Mouse (Mus musculus): ENCODE measurements around the gene Fdx1. TPM values are rescaled to one million over a fixed set of nuclear protein-coding genes. Genes with fewer than 3 reads are reported as not detected.

Fdx1 gene
- polyA plus RNA-seq, 1 experiment = 16.3 TPM

DNA sequence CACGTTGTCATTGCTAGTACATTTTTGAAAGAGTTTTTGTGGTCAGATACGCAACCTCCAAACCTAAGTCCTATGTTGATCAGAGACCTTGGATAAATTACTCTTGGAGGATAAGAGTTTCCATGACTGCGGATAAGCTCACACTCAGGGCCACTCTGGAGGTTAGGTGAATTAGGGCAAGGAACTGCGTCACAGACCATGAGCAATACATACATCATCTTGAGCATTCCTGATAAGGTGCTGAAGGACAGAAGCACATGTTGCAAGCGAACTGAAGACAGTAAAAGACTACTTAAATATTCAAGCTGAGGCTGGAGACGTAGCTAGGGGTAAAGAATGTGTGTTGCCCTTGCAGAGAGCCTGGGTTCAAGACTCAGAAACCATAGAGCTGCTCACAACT is 754 bp upstream of the Fdx1 start:
- Histone ChIP-seq H3K27ac (ENCODE audit: insufficient read depth, low read depth, low read length) (no peak overlapping the region), H3K4me1 (ENCODE audit: control insufficient read depth, insufficient read depth, low read length) (peaks cover 6% of the 10 kb centered on the region), H3K4me3 (ENCODE audit: insufficient read depth, low read length) (no peak overlapping the region)
- TF ChIP-seq CTCF (IDR thresholded peaks at IDR 0.05; ENCODE audit: low read depth, low read length) (no peak), POLR2A (IDR thresholded peaks at IDR 0.05; ENCODE audit: borderline replicate concordance, low read depth, low read length) (no peak)

GRCm38 (mm10) chr9:51961190-51961909 is 2.0 kb downstream of the Fdx1 start:
- Histone ChIP-seq H3K4me3 (ENCODE audit: insufficient read depth, low read length) (no peak overlapping the region), H3K27ac (ENCODE audit: insufficient read depth, low read depth, low read length) (no peak overlapping the region), H3K4me1 (ENCODE audit: control insufficient read depth, insufficient read depth, low read length) (peaks cover 6% of the 10 kb centered on the region)
- TF ChIP-seq POLR2A (IDR thresholded peaks at IDR 0.05; ENCODE audit: borderline replicate concordance, low read depth, low read length) (no peak), CTCF (IDR thresholded peaks at IDR 0.05; ENCODE audit: low read depth, low read length) (no peak)

DNA sequence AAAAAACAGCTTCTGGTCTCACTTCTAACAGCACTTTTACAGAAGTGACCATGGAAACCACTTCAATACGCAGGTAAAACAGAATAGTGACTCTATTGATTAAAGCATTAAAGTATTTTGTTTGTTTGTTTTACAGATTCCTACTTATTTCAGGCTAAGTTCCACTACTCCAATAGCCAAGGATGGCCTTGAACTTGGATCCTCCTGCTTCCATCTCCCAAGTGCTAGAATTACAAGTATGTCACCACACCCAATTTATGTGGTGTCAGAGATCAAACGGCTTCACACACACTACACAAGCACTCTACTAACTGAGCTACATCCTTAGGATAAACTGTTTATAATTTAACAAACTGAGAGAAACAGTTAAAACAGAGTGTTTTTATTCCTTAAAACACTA is 3.0 kb downstream of the Fdx1 start:
- Histone ChIP-seq H3K4me1 (ENCODE audit: control insufficient read depth, insufficient read depth, low read length) (peaks cover 6% of the 10 kb centered on the region), H3K4me3 (ENCODE audit: insufficient read depth, low read length) (no peak overlapping the region), H3K27ac (ENCODE audit: insufficient read depth, low read depth, low read length) (no peak overlapping the region)
- TF ChIP-seq POLR2A (IDR thresholded peaks at IDR 0.05; ENCODE audit: borderline replicate concordance, low read depth, low read length) = no peak

- H3K4me3 ChIP-seq (ENCODE audit: insufficient read depth, low read length) = no peak overlapping the region
- H3K27ac ChIP-seq (ENCODE audit: insufficient read depth, low read depth, low read length) = no peak overlapping the region
- TF ChIP-seq POLR2A (IDR thresholded peaks at IDR 0.05; ENCODE audit: borderline replicate concordance, low read depth, low read length) (no peak), CTCF (IDR thresholded peaks at IDR 0.05; ENCODE audit: low read depth, low read length) (no peak)
- H3K4me1 ChIP-seq (ENCODE audit: control insufficient read depth, insufficient read depth, low read length) = peaks cover 6% of the 10 kb centered on the region
Measured at GRCm38 (mm10) chr9:51958981-51959380, 4.4 kb downstream of the Fdx1 start.

- TF ChIP-seq CTCF (IDR thresholded peaks at IDR 0.05; ENCODE audit: low read depth, low read length) (no peak), POLR2A (IDR thresholded peaks at IDR 0.05; ENCODE audit: borderline replicate concordance, low read depth, low read length) (no peak)
- H3K27ac ChIP-seq (ENCODE audit: insufficient read depth, low read depth, low read length) = no peak overlapping the region
- H3K4me3 ChIP-seq (ENCODE audit: insufficient read depth, low read length) = no peak overlapping the region
- H3K4me1 ChIP-seq (ENCODE audit: control insufficient read depth, insufficient read depth, low read length) = peaks cover 3% of the 10 kb centered on the region
Measured at GRCm38 (mm10) chr9:51957025-51957424, 6.3 kb downstream of the Fdx1 start.

GRCm38 (mm10) chr9:51956484-51956883 is 6.9 kb downstream of the Fdx1 start:
- Histone ChIP-seq H3K4me1 (ENCODE audit: control insufficient read depth, insufficient read depth, low read length) (no peaks in the 10 kb centered on the region), H3K4me3 (ENCODE audit: insufficient read depth, low read length) (no peak overlapping the region), H3K27ac (ENCODE audit: insufficient read depth, low read depth, low read length) (no peak overlapping the region)
- TF ChIP-seq CTCF (IDR thresholded peaks at IDR 0.05; ENCODE audit: low read depth, low read length) (no peak), POLR2A (IDR thresholded peaks at IDR 0.05; ENCODE audit: borderline replicate concordance, low read depth, low read length) (no peak)

GRCm38 (mm10) chr9:51951337-51951736 is 12.0 kb downstream of the Fdx1 start:
- no peaks in the 10 kb centered on the region for H3K4me1 ChIP-seq (ENCODE audit: control insufficient read depth, insufficient read depth, low read length)
- H3K4me3 ChIP-seq (ENCODE audit: insufficient read depth, low read length) = no peak overlapping the region
- no peak overlapping the region for H3K27ac ChIP-seq (ENCODE audit: insufficient read depth, low read depth, low read length)
- TF ChIP-seq POLR2A (IDR thresholded peaks at IDR 0.05; ENCODE audit: borderline replicate concordance, low read depth, low read length) = no peak
- no peak for TF ChIP-seq CTCF (IDR thresholded peaks at IDR 0.05; ENCODE audit: low read depth, low read length)

DNA sequence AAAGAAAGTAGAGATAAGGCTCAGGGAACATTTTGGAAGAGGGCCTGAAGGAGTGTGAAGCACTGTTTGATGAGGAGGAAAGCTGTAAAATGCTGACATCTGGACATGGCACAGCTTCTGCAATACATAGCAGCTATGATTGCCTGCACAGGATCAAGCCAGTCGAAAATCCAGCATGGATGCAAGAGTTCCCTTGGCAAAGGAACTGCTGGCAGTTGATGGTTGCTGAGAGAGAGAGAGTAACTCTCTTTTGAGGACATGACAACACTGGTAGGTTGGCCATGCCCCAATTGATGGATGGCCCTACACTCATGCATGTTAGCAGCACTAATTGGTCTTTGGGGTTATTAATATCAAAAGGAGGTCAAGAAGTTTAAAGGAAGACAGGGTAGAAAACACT is 12.7 kb downstream of the Fdx1 start:
- H3K27ac ChIP-seq (ENCODE audit: insufficient read depth, low read depth, low read length) = no peak overlapping the region
- TF ChIP-seq CTCF (IDR thresholded peaks at IDR 0.05; ENCODE audit: low read depth, low read length) (no peak), POLR2A (IDR thresholded peaks at IDR 0.05; ENCODE audit: borderline replicate concordance, low read depth, low read length) (no peak)

DNA sequence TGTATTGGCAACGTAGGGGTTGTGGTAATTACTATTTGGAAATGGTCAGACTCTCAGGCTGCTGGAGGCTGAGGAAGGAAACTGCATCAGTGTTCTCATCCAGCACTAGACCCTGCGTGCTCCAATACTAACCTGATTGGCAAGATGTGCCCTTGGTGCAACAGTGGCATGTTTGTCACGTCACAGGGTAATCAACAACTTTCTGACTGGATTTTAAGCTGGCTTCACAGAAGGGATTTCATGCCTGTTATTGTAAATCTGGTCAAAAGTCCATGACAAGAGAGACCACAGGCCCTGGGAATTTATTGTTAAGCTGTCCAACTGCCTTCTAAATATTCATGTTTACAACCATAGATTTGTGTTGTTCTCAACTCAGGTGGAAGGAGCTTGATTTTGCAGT is 13.1 kb downstream of the Fdx1 start:
- H3K4me3 ChIP-seq (ENCODE audit: insufficient read depth, low read length) = no peak overlapping the region
- no peak overlapping the region for H3K27ac ChIP-seq (ENCODE audit: insufficient read depth, low read depth, low read length)
- no peak for TF ChIP-seq CTCF (IDR thresholded peaks at IDR 0.05; ENCODE audit: low read depth, low read length)
- no peak for TF ChIP-seq POLR2A (IDR thresholded peaks at IDR 0.05; ENCODE audit: borderline replicate concordance, low read depth, low read length)
- H3K4me1 ChIP-seq (ENCODE audit: control insufficient read depth, insufficient read depth, low read length) = no peaks in the 10 kb centered on the region

More for the DNA sequence above, 12.7 kb downstream of the Fdx1 start:
- no peaks in the 10 kb centered on the region for H3K4me1 ChIP-seq (ENCODE audit: control insufficient read depth, insufficient read depth, low read length)
- H3K4me3 ChIP-seq (ENCODE audit: insufficient read depth, low read length) = no peak overlapping the region

GRCm38 (mm10) chr9:51943934-51944333 is 19.4 kb downstream of the Fdx1 start:
- Histone ChIP-seq H3K4me1 (ENCODE audit: control insufficient read depth, insufficient read depth, low read length) (no peaks in the 10 kb centered on the region), H3K27ac (ENCODE audit: insufficient read depth, low read depth, low read length) (no peak overlapping the region), H3K4me3 (ENCODE audit: insufficient read depth, low read length) (no peak overlapping the region)
- TF ChIP-seq CTCF (IDR thresholded peaks at IDR 0.05; ENCODE audit: low read depth, low read length) (no peak), POLR2A (IDR thresholded peaks at IDR 0.05; ENCODE audit: borderline replicate concordance, low read depth, low read length) (no peak)
